8 mouse cellular contexts compared by ENCODE assay signal in the genomic region with DNA sequence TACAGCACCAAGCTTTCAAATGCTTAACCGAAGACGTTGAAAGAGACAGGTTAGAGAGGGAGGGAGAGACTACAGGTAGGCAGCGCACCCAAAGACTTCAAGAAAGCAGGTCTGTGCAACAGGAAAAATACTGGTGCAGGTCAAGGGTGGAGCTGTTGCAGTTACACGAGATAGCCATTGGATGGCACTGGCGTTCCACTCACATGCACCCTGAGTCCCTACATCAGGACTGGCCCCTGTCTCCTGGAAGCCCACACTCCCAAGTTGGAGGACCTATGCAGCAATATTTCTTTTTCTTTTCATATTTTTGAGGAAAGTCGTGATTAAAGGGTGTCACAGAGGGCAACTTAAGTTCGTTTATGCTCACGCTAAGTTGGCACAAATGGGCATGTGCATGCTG.
A peak's percentile ranks its signal among the peaks of the same experiment; 100 is the strongest.
DNase-seq lines count a peak whose midpoint lies in the region; ATAC-seq and TF ChIP-seq lines count a peak whose summit lies in the region.

No protein-coding gene starts in this region.

- no peaks in the 10 kb centered on the region for H3K9me3 ChIP-seq in kidney, postnatal 0 days (replicated peaks; ENCODE audit: low read length)
- no peaks in the 10 kb centered on the region for H3K9me3 ChIP-seq in lung, postnatal 0 days (ENCODE audit: low read length)

- no peaks in the 10 kb centered on the region for H3K4me1 ChIP-seq in cerebellum, adult 2 months (ENCODE audit: control insufficient read depth, insufficient read depth, low read length)
- no peaks in the 10 kb centered on the region for H3K4me1 ChIP-seq in kidney, postnatal 0 days (replicated peaks; ENCODE audit: insufficient read depth, low read length)
- H3K4me1 ChIP-seq in lung, postnatal 0 days (ENCODE audit: insufficient read depth, low read depth, low read length): no peaks in the 10 kb centered on the region

- TF ChIP-seq CTCF in cerebellum, adult 2 months (IDR thresholded peaks at IDR 0.05; ENCODE audit: borderline replicate concordance, insufficient read depth, low read depth, low read length): peak; percentile 98
- TF ChIP-seq CTCF in kidney, postnatal 0 days (IDR thresholded peaks at IDR 0.05; ENCODE audit: low read depth): peak; percentile 96
- peak; percentile 92 for TF ChIP-seq CTCF in lung, postnatal 0 days (IDR thresholded peaks at IDR 0.05)

- WGBS in cerebellum, adult 2 months: 22% methylated on average over 8 of the region's 8 CpGs
- WGBS in kidney, postnatal 0 days: 23% methylated on average over 8 of the region's 8 CpGs
- 18% methylated on average over 8 of the region's 8 CpGs for WGBS in lung, postnatal 0 days

- peak; percentile 8 for DNase-seq in urinary bladder, postnatal 14 days (ENCODE audit: low spot score)
- DNase-seq in urinary bladder, postnatal 10 days (ENCODE audit: low spot score): no peak
- peak; percentile 41 to 60 for DNase-seq in cerebellum, adult 2 months
- DNase-seq in forelimb bud, embryonic 11.5 days (ENCODE audit: low read depth, low spot score): peak; percentile 66
- peak; percentile 76 for DNase-seq in kidney, postnatal 0 days (ENCODE audit: low spot score)
- DNase-seq in lung, postnatal 0 days (ENCODE audit: low spot score): peak; percentile 51
- peak; percentile 29 for DNase-seq in retina, postnatal 7 days (ENCODE audit: low read depth, low spot score)

- no peak overlapping the region for H3K4me2 ChIP-seq in kidney, postnatal 0 days (ENCODE audit: low read length)
- no peak overlapping the region for H3K4me2 ChIP-seq in lung, postnatal 0 days (replicated peaks; ENCODE audit: low read depth, low read length)

- ATAC-seq in kidney, postnatal 0 days (replicated peaks; ENCODE audit: low FRiP score, low read depth): no peak
- ATAC-seq in lung, postnatal 0 days: no peak
- ATAC-seq in activated CD4-positive, CD25-positive, alpha-beta regulatory T cell, adult 4 months: no peak

- TF ChIP-seq EP300 in lung, postnatal 0 days (IDR thresholded peaks at IDR 0.05): no peak

- H3K27me3 ChIP-seq in cerebellum, adult 2 months (ENCODE audit: control insufficient read depth, insufficient read depth, low read length): no peaks in the 10 kb centered on the region
- no peaks in the 10 kb centered on the region for H3K27me3 ChIP-seq in kidney, postnatal 0 days (ENCODE audit: insufficient read depth, low read length)
- H3K27me3 ChIP-seq in lung, postnatal 0 days (replicated peaks; ENCODE audit: insufficient read depth, low read length): no peaks in the 10 kb centered on the region

- no peak overlapping the region for H3K27ac ChIP-seq in cerebellum, adult 2 months (ENCODE audit: insufficient read depth, low read length)
- H3K27ac ChIP-seq in kidney, postnatal 0 days: no peak overlapping the region
- no peak overlapping the region for H3K27ac ChIP-seq in lung, postnatal 0 days (ENCODE audit: low read length)

- TF ChIP-seq POLR2A in cerebellum, adult 2 months (IDR thresholded peaks at IDR 0.05; ENCODE audit: borderline replicate concordance, insufficient read depth, low read length): no peak

- H3K4me3 ChIP-seq in cerebellum, adult 2 months (replicated peaks; ENCODE audit: insufficient read depth, low read depth, low read length): no peak overlapping the region
- no peak overlapping the region for H3K4me3 ChIP-seq in kidney, postnatal 0 days (replicated peaks; ENCODE audit: low read depth, low read length)
- no peak overlapping the region for H3K4me3 ChIP-seq in lung, postnatal 0 days (ENCODE audit: low read depth, low read length)

- H3K36me3 ChIP-seq in kidney, postnatal 0 days (ENCODE audit: insufficient read depth, low read length): no peaks in the 10 kb centered on the region
- no peaks in the 10 kb centered on the region for H3K36me3 ChIP-seq in lung, postnatal 0 days (ENCODE audit: insufficient read depth, low read length)

- no peak overlapping the region for H3K9ac ChIP-seq in kidney, postnatal 0 days (ENCODE audit: low read depth, low read length)
- H3K9ac ChIP-seq in lung, postnatal 0 days (replicated peaks; ENCODE audit: low read depth): no peak overlapping the region
